Mouse (Mus musculus) ES-Bruce4 (cell line): ENCODE data around the gene Kdm5b. TPM values are rescaled to one million over a fixed set of nuclear protein-coding genes. Genes with fewer than 3 reads are reported as not detected.

ENCODE experiments used
- H3K27ac ChIP-seq: 2 replicates; pipeline ENCODE4 v1.5.1; 2012; ENCODE audit warnings: low read length, inconsistent platforms; ENCODE audit not compliant: insufficient read depth
- H3K27me3 ChIP-seq: 2 replicates; pipeline ENCODE4 v1.6.1; 2012; ENCODE audit warnings: mild to moderate bottlenecking, low read length, inconsistent platforms; ENCODE audit not compliant: control insufficient read depth, poor library complexity, insufficient read depth, severe bottlenecking
- H3K36me3 ChIP-seq: 2 replicates; pipeline ENCODE4 v1.6.1; 2012; ENCODE audit warnings: inconsistent platforms, mild to moderate bottlenecking, low read length, moderate library complexity; ENCODE audit not compliant: control insufficient read depth, poor library complexity, insufficient read depth, severe bottlenecking
- H3K4me1 ChIP-seq: one replicate; pipeline ENCODE4 v1.8.1; 2011; ENCODE audit warnings: low read length; ENCODE audit not compliant: control insufficient read depth, insufficient read depth
- H3K4me3 ChIP-seq: 2 replicates; pipeline ENCODE4 v1.5.1; 2011; ENCODE audit warnings: low read depth, mild to moderate bottlenecking, low read length
- H3K9ac ChIP-seq: 2 replicates; pipeline ENCODE4 v1.6.1; 2012; ENCODE audit warnings: low read depth, mild to moderate bottlenecking, inconsistent platforms; ENCODE audit not compliant: poor library complexity, severe bottlenecking
- H3K9me3 ChIP-seq: replicated peaks from 2 replicates; pipeline ENCODE4 v1.6.1; 2012; ENCODE audit warnings: mild to moderate bottlenecking, low read length, inconsistent platforms; ENCODE audit not compliant: control insufficient read depth, poor library complexity, insufficient read depth, severe bottlenecking
- CTCF ChIP-seq: IDR thresholded peaks from one replicate; pipeline ENCODE4 v1.8.1; 2011; ENCODE audit warnings: low read depth, low read length
- EP300 ChIP-seq: IDR thresholded peaks from 2 replicates; pipeline ENCODE4 v1.6.1; 2011; ENCODE audit warnings: low read depth, low read length; ENCODE audit not compliant: insufficient read depth
- POLR2A ChIP-seq: IDR thresholded peaks from one replicate; pipeline ENCODE4 v1.8.1; 2011; ENCODE audit warnings: low read length; ENCODE audit not compliant: insufficient read depth
- polyA plus RNA-seq: library from polyadenylated mRNA; stranded (reverse); fragments of >200 nt; gene quantifications from 2 replicates; pipeline ENCODE4 v1.2.4, GENCODE M21; 2011; ENCODE audit warnings: low read depth; ENCODE audit not compliant: missing spikeins, insufficient read depth, insufficient read length

Kdm5b gene
- polyA plus RNA-seq, 1 experiment: 181 TPM

- H3K36me3 ChIP-seq: no peaks in the 10 kb centered on the region
- peaks cover 13% of the 10 kb centered on the region for H3K27me3 ChIP-seq
- peak overlapping the region; percentile 20 for H3K9ac ChIP-seq
- H3K4me1 ChIP-seq: no peaks in the 10 kb centered on the region
- no peaks in the 10 kb centered on the region for H3K9me3 ChIP-seq
- TF ChIP-seq POLR2A (no peak), EP300 (no peak), CTCF (no peak)
- H3K27ac ChIP-seq: no peak overlapping the region
- peak overlapping the region; percentile 69 for H3K4me3 ChIP-seq
Measured at GRCm38 (mm10) chr1:134646963-134647282, 87.0 kb downstream of the Kdm5b start.

DNA sequence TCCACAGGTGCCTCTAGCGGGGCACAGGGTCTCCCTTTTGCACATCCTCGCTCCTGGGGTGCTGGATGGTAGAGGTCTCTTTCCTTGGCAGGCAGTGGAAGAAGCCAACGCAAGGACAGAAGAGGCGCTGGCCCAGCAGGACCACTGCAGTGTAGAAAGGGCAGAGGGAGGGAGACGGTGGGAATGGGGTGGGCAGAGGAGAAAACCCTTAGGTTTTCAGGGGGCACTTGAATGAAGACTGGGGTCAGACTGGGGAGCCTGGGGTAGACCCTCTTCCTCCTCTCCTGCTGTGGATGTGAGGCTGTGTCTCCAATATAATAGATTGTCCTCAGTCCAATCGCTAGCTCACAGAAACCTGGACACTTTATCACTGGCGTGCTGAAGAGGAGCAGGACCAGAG lies 87.6 kb downstream of the Kdm5b start:
- no peaks in the 10 kb centered on the region for H3K4me1 ChIP-seq
- peaks cover 13% of the 10 kb centered on the region for H3K27me3 ChIP-seq
- H3K9ac ChIP-seq: no peak overlapping the region
- no peaks in the 10 kb centered on the region for H3K36me3 ChIP-seq
- no peak overlapping the region for H3K27ac ChIP-seq
- no peaks in the 10 kb centered on the region for H3K9me3 ChIP-seq
- no peak overlapping the region for H3K4me3 ChIP-seq
- TF ChIP-seq EP300 (no peak), POLR2A (no peak), CTCF (no peak)

GRCm38 (mm10) chr1:134650816-134651215 lies 90.8 kb downstream of the Kdm5b start:
- H3K9ac ChIP-seq: no peak overlapping the region
- H3K4me3 ChIP-seq: no peak overlapping the region
- H3K27ac ChIP-seq: no peak overlapping the region
- no peaks in the 10 kb centered on the region for H3K36me3 ChIP-seq
- no peaks in the 10 kb centered on the region for H3K9me3 ChIP-seq
- no peak for TF ChIP-seq CTCF
- TF ChIP-seq EP300: no peak
- no peak for TF ChIP-seq POLR2A
- H3K4me1 ChIP-seq: no peaks in the 10 kb centered on the region
- H3K27me3 ChIP-seq: peaks cover 13% of the 10 kb centered on the region

GRCm38 (mm10) chr1:134651268-134651850 lies 91.4 kb downstream of the Kdm5b start:
- Histone ChIP-seq H3K27me3 (peaks cover 13% of the 10 kb centered on the region), H3K4me1 (no peaks in the 10 kb centered on the region), H3K4me3 (no peak overlapping the region), H3K36me3 (no peaks in the 10 kb centered on the region), H3K27ac (no peak overlapping the region), H3K9ac (no peak overlapping the region), H3K9me3 (no peaks in the 10 kb centered on the region)
- no peak for TF ChIP-seq POLR2A
- TF ChIP-seq EP300: no peak
- no peak for TF ChIP-seq CTCF

GRCm38 (mm10) chr1:134651851-134652398 lies 92.0 kb downstream of the Kdm5b start:
- Histone ChIP-seq H3K9me3 (no peaks in the 10 kb centered on the region), H3K36me3 (no peaks in the 10 kb centered on the region), H3K9ac (no peak overlapping the region), H3K4me1 (no peaks in the 10 kb centered on the region), H3K4me3 (no peak overlapping the region), H3K27ac (no peak overlapping the region), H3K27me3 (peaks cover 9% of the 10 kb centered on the region)
- TF ChIP-seq EP300 (no peak), POLR2A (no peak), CTCF (no peak)

- Histone ChIP-seq H3K27ac (no peak overlapping the region), H3K9me3 (no peaks in the 10 kb centered on the region), H3K9ac (no peak overlapping the region), H3K4me1 (no peaks in the 10 kb centered on the region), H3K36me3 (no peaks in the 10 kb centered on the region), H3K27me3 (no peaks in the 10 kb centered on the region), H3K4me3 (no peak overlapping the region)
- TF ChIP-seq EP300 (no peak), CTCF (no peak)
Measured at GRCm38 (mm10) chr1:134653603-134654257, 93.8 kb downstream of the Kdm5b start.
